Mouse (Mus musculus) left cerebral cortex, postnatal 14 days (tissue): ENCODE data around the gene Dus3l. TPM values are rescaled to one million over a fixed set of nuclear protein-coding genes. Genes with fewer than 3 reads are reported as not detected.

ENCODE experiments used
- DNase-seq, 2 experiments: peaks; one replicate each; pipeline ENCODE4 v3.0.0; 2021 to 2022; ENCODE audit warnings: low spot score in 2 of 2, mixed read lengths in 1 of 2
- intact Hi-C: fragments of 180-260 bp; cut with DNase I; formaldehyde crosslinking; loops from one replicate; pipeline ENCODE4 v1.15.1; 2025
- total RNA-seq, 2 experiments: library from RNA; stranded (reverse); gene quantifications; 2 replicates each; pipeline ENCODE4 v1.2.3; 2021

Dus3l gene
- total RNA-seq, 2 experiments from 2014 or later: 66.2 to 75.0 TPM

DNA sequence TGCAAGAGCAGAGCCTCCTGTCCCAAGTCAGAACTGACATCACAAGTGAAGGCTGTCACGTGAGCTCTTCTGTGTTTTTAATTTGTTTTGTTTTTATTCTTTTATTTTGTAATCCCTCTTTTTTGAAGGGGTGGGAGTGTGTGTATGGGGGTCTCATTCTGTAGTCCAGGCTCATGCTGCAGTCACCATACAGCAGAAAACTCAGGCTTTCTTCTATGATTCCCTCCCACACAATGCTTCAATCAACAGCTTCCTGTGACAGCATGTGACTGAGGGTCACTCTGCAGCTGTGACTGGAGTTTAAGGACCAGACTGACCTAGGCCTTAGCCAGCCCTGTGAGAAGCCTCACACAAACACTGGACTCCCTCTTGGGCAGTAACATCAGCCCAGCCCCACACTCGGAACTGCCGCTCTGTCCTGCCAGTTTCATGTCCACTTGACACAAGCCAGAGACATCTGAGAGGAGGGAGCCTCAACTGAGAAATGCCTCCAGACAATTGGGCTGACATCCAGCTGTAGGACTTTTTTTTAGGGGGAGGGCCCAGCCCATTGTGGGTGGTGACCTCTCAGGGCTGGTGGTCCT is 14.3 kb downstream of the Dus3l start:
- intact Hi-C loops: no loop called here
- DNase-seq: no peak

DNA sequence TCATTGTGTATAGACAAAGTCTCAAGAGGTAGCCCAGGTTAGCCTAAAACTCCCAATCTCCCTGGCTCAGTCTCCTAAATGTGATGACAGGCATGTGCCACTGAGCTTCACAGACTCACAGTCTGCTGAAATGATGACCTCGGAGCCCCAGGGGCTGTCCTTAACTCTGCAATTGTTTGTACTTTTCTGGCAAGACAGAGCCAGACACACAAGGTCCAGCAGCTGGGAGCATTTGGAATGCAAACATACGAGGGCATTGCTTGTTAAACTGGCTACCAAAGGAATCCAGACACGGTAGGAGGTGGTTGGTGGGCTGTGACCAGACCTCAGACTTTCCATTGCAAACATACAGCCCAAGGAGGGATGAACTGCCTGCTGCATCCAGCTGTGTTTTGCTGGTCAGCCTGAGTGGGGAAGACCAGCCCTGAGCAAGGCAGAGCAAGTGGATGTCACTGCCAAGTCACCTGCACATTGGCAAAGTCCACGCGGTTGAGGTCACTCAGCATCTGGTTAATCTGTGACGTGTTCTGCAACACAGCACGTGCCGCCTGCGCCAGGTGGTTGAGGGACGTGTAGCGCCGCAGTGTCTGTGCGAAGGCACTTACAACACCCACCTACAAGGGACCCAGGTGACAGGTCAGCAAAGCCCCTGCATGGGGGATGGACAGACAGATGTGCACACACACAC is 15.9 kb downstream of the Dus3l start:
- intact Hi-C loops: no loop called here

DNA sequence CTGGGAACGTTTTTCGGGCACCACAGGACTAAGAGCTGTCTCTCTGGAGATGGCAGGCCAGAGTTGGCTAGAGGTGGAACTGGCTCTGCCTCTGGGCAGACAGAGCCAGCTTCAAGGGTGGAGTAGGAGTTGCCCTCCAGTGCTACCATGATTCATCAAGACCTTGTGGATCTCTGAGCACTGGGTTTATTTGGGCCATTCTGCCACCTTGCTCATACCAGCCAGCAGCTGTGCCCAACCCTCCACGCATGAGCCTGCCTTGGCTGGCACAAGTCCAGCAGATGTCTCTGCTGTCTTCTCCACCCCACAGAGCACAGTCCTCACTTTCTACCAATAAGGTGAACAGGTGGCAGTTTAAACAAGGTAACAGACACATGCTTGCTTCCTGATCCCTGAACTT is 24.3 kb downstream of the Dus3l start:
- intact Hi-C loops: no loop called here
- DNase-seq: no peak

More for the DNA sequence above, 15.9 kb downstream of the Dus3l start:
- no peak for DNase-seq

DNA sequence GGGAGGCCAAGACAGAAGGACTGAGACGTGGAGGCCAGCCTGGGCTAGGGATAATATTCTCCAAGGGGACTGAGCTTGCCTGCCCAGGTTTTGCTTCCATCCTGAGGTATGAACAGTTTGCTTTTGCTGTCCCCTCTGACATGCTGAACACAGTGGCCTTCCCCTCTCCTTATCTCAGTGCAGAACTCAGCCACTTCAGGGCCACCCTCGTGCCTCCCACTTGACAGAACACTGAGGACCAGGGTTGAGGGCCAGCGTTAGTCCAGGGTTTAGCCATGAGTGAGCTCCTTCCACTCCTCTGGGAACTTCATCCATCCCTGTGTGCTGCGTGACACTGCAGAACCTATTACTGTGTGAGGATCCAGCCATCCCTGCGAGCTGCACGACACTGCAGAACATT is 24.7 kb downstream of the Dus3l start:
- DNase-seq: no peak
- intact Hi-C loops: no loop called here

DNA sequence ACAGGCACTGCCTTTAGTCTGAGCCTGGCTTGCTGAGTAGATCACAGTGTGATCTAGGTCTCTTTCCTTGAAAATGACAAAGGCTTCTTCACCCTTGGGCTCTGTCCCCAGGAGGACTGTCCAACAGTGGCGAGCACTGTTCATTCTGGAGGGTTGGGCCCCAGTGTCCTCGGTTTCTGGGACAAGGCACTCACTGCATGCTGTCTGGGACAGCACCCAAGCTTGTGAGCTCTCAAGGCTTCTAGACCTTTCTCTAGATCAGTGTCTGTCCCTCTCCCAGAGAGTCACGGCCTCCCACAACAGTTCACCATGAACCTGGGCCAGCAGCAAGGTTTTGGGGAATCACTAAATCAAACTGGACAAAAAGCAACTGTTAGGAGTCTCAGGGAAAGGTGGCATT is 28.0 kb downstream of the Dus3l start:
- no peak for DNase-seq
- intact Hi-C loops: no loop called here

DNA sequence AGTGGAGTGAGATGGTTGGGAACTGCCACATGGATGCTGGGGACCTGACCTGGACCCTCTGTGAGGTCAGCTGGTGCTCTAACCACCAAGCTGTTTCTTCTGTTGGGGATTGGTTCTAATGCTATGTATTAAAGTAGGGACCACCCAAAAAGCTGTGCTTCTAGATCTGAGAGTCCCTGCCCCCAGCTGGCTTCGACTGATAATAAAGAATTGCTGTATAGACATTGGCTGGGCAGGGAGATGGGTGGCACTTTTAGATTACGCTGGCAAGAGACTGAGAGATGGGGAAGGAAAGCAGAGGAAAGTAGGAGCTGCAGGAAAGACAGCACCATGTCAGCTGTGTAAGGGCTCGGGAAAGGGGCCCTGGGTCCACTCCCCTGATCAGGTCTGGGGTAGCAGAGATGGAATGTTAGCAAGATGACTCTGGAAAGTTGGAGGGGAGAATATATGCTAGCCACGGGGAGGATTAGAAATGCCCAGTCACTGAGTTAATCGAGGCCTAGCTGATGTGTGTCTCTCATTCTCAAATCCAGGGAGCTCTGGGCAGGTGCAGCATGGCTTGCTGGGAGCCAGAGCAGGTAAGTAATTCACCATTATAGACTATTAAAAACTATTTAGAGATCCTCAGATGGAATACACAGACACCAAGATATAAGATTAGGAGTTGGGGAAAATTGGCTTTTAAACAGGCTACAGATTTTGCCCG is 29.2 kb downstream of the Dus3l start:
- no peak for DNase-seq
- intact Hi-C loops: no loop called here

DNA sequence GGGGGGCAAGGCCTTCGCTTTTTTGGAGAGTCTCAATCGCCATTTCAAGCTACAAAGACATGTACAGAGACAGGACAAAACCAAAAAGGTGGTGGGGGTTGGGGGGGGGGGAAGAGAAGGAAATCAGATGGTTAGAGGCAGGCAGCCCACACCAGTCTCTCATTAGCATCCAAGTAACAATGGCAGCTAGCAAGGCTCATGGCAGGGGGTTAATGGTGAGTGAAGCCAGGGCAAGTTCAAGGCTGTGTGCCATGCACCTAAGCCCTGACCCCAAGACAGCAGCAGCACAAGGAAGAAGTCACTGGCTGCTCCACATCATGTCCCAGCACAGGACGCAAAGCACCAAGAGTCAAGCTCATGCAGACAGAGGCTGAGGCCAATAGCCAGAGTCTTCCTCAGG is 34.7 kb downstream of the Dus3l start:
- intact Hi-C loops: no loop called here
- DNase-seq: no peak

DNA sequence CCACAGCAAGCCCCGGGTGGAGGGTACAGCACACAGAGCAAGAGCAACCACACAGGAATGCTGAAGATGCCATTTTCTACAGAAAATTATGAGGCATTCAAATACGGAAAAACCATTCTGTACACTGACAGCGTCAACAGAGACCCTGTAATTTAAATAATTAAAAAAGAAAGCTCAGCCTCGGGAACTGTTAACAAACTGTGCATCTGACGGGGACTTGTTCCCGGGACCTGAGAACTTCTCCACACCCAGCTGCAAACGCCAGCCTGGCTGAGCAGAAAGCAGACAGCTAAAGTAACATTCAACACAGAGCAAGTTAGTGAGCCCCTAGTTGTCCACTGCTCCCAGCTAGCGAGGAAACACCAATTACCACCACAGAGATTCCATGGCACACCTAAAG is 37.5 kb downstream of the Dus3l start:
- no peak for DNase-seq
- intact Hi-C loops: loop anchor here (10.0 kb wide), 1 partner anchor 363 kb away; no protein-coding TSS in a partner anchor

DNA sequence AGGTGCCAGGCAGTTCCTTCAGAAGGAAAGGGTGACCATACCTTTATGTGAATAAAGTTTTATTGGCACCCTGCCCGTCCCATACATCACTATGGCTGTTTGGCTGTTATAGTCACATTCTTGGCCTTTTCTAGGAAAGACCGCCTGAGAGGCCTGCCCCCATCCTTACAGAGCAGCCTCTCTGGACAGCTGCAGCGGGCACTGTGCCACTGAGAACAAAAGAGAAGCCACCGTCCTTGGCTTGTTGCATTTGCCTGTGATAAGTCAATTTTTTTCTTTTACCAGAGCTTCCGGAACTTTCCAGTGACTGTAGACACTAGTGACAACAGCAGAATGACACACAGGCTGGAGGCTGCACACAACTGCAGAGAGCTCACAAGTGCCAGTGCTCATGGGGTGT is 40.4 kb downstream of the Dus3l start:
- intact Hi-C loops: loop anchor here (5.0 to 10.0 kb wide), 3 partner anchors 92 to 360 kb away; no protein-coding TSS in a partner anchor
- no peak for DNase-seq

DNA sequence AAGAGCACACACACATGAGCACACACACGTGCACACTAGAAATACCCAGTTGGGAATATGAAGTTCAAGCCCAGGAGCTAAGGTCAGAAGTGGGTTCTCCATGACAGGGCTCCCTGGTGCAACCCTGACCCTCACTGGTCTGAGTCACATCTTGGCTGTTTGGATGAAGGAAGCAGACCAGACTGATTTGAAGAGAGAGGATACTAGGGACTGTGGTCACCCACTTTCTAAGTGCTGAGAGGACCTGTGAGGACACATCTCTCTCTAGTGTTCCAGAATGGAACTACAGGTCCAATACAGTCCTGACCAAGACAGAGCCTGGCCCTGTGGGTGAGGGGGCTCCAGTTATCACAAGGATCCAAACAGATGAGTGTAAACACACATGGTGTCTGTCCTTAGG is 41.2 kb downstream of the Dus3l start:
- intact Hi-C loops: loop anchor here (5.0 to 10.0 kb wide), 3 partner anchors 92 to 359 kb away; no protein-coding TSS in a partner anchor

DNA sequence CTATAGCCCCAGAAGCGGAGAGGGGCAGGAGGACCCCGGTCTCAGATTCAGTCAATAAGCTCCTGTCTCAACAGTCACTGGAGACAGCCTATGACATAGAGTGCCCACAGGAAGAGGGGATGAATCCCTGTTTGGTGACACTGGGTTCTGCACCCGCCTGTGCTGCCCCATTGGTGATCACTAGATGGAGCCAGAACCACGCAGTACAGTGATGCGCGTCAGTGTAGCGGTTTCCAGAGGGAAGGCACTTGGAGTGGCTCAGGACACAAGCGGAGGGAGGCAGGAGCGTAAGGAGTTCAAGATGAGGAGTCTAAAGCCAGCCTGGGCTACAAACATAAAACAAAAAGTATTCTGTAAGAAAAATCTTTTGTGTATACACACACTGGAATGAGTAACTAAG is 44.0 kb downstream of the Dus3l start:
- DNase-seq: peak; percentile 84 to 85
- intact Hi-C loops: loop anchor here (2.0 to 10.0 kb wide), 4 partner anchors 50 to 356 kb away; no protein-coding TSS in a partner anchor

More for the DNA sequence above, 41.2 kb downstream of the Dus3l start:
- no peak for DNase-seq

DNA sequence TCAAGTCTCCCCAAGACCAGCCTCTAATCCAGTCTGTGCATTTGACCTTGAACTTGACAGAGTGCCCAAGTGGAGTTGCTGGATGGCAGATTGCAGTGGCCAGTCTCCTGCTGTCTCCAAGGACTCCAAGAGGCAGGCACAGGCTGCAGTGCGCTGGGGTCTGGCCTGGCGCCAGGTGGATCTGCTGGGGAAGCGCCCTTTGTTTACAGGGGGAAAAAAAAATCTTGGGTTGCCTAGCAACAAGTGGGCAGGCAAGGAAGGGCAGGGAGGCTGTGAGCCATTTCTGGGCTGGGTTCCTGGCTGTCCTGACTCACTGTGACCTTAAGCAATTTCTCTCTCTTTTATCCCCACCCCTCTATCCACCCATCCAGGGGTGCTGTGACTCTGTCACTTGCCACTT is 45.7 kb downstream of the Dus3l start:
- DNase-seq: peak; percentile 78 to 87
- intact Hi-C loops: loop anchor here (5.0 kb wide), 2 partner anchors 187 to 527 kb away; partner anchors contain the start of gene Alkbh7

DNA sequence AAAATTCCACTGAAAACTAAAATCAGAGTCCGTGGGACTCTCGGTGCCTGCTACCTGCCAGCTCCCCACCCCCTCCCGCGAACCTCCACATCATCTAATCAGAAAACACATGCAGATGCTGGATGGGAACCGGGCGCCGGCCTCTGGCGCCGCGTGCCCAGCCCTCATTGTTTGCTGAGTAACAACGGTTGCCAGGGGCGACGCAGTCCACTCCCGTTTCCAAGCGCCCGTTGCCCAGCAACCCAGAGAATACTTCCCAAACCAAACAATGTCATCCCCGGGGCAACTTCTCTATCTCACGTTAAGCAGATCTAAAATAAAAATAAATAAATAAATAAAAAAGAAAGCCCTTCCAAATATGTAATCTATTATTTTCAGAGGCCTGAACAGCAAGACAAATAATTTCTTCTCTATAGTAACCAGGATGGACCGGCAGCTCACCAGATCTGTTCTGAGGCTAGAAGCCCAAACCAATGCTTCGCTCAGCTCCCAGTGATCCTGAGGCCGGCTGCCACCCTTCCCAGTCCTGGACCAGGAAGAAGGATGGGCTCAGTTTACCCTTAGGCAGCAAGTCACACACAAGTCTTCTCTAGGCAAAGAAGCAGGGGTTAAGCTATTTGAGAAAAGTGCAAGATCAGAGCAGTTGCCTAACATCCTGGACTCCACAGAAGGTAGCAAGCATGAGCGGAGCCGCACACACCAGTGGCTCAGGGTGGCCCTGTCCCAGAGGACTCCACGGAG is 49.9 kb downstream of the Dus3l start:
- DNase-seq: peak; percentile 84 to 89
- intact Hi-C loops: loop anchor here (5.0 kb wide), 2 partner anchors 183 to 523 kb away; partner anchors contain the start of gene Alkbh7

DNA sequence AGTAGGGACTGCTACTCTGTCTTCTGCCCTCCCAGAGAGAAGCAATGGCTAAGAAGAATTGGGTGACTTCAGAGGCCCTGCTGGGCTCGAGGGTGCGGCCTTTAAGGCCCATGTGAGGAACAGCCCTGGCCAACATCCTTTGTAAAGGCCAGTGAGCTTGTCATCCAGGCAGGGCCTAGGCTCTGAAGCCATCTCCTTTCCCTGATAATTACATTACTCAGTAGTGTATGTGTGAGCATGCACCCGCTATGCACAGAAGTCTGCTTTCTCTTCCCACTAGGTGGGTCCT is 50.4 kb downstream of the Dus3l start:
- DNase-seq: no peak
- intact Hi-C loops: no loop called here

DNA sequence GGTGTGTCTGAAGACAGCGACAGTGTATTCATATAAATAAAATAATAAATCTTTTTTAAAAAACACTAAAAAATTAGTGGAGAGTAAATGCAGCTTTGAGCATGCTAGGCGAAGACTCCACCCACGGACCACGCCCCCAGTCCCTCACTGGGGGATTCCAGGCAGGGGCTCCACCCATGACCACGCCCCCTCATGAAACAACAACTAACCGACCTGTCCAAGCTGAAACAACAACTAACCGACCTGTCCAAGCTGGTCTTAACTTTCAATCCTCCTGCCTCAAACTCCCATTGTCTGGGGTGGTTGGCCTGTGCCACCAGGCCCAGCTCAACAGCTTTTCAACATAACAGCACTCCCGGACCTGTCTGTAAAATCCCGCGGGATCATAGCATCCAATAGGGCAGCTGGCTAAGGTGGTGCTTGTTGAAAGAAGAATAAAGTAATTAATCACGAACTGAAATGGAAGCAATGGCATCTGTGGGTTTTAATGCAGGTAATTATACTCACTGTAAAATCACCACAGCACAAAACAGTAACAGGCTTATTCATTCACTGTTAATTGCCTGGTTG is 53.6 kb downstream of the Dus3l start:
- DNase-seq: no peak
- intact Hi-C loops: no loop called here

DNA sequence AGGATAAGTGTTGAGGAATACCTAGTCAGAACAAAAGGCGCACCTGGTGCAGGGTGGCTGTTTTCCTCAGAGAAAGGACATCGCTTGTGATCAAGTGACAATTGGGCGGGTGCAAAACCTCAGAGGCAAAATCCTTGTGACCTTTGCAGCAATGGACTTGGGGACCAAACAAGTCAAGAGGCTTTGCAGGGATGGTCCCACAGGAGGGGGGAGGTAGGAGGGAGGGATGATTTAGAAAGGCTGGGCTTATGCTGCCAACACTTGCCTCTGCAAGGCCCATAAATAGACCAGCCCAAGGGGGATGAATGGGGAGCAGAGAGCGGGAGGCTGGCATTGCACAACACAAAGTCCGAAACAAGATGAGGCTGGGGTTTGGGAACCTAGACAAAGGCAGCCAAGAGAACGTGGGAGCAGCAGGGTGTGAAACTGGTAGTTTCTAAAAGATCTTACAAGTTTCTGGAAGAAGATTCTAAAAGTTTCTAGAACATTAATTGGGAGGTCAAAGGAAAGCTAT is 54.5 kb downstream of the Dus3l start:
- DNase-seq: no peak
- intact Hi-C loops: no loop called here
